26 mouse cellular contexts compared by ENCODE assay signal in the genomic region with DNA sequence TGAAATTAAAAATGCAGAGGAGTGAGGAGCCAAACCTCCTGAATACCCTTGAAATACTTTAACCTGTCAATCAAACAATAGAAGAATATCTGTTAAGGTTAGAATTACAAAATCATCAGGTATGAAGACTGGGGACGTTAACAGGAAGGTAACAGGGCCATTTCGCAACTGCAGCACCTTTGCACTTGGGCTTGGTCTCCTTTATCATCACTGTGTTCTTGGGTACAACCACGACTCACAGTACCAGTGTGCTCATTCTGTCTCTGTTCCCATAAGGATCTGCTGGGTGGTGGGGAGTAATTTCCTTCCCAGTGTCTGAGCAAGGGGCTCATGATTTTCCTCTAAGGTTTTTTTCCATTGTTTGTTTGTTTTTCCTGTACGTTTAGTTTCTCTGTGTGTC. TPM values are rescaled to one million over a fixed set of nuclear protein-coding genes. Genes with fewer than 3 reads are reported as not detected.
DNase-seq lines count a peak whose midpoint lies in the region; ATAC-seq and TF ChIP-seq lines count a peak whose summit lies in the region.
"Had no signal": no experiment of that assay in that cellular context is flagged by ENCODE, and none has a peak within 500 bp of the region (broad histone marks: within the 10 kb centered on the region; RNA-seq: fewer than 3 reads in every experiment).

No protein-coding gene starts in this region.

- H3K9ac ChIP-seq in intestine, embryonic 15.5 days = no peak overlapping the region
- no peak overlapping the region for H3K9ac ChIP-seq in intestine, postnatal 0 days (ENCODE audit: low read depth, low read length)
- H3K9ac ChIP-seq: embryonic facial prominence, embryonic 13.5 days; embryonic facial prominence, embryonic 15.5 days; forebrain, embryonic 12.5 days had no signal

- WGBS in intestine, embryonic 15.5 days = 60% methylated on average over 4 of the region's 4 CpGs
- 32% methylated on average over 4 of the region's 4 CpGs for WGBS in intestine, postnatal 0 days
- 30% methylated on average over 4 of the region's 4 CpGs for WGBS in small intestine, adult 2 months
- WGBS in thymus, adult 2 months = 94% methylated on average over 4 of the region's 4 CpGs

- H3K9me3 ChIP-seq in megakaryocyte, embryonic 14.5 days = no peaks in the 10 kb centered on the region
- H3K9me3 ChIP-seq in intestine, embryonic 15.5 days = no peaks in the 10 kb centered on the region
- no peaks in the 10 kb centered on the region for H3K9me3 ChIP-seq in intestine, postnatal 0 days (ENCODE audit: control insufficient read depth)
- H3K9me3 ChIP-seq: embryonic facial prominence, embryonic 13.5 days; embryonic facial prominence, embryonic 15.5 days; forebrain, embryonic 10.5 days; forebrain, embryonic 12.5 days had no signal

- no peak for ATAC-seq in megakaryocyte, adult 5-6 weeks (ENCODE audit: poor library complexity, severe bottlenecking)
- ATAC-seq in intestine, embryonic 15.5 days = peak; percentile 52
- ATAC-seq in intestine, postnatal 0 days = peak; percentile 67
- ATAC-seq: activated CD4-positive, CD25-positive, alpha-beta regulatory T cell, adult 4 months; forebrain, embryonic 14.5 days; forebrain, embryonic 16.5 days; Patski had no signal

- no peaks in the 10 kb centered on the region for H3K27me3 ChIP-seq in megakaryocyte, embryonic 14.5 days (replicated peaks)
- no peaks in the 10 kb centered on the region for H3K27me3 ChIP-seq in intestine, embryonic 15.5 days (replicated peaks)
- no peaks in the 10 kb centered on the region for H3K27me3 ChIP-seq in intestine, postnatal 0 days (replicated peaks; ENCODE audit: control insufficient read depth, insufficient read depth, low read length)
- no peaks in the 10 kb centered on the region for H3K27me3 ChIP-seq in small intestine, adult 2 months (ENCODE audit: control insufficient read depth, insufficient read depth, low read length)
- no peaks in the 10 kb centered on the region; the same call in 1 of the 2 replicates for H3K27me3 ChIP-seq in thymus, adult 2 months (ENCODE audit: control insufficient read depth, insufficient read depth, low read length)
- H3K27me3 ChIP-seq: embryonic facial prominence, embryonic 15.5 days had no signal

- TF ChIP-seq CTCF in intestine, postnatal 0 days (IDR thresholded peaks at IDR 0.05; ENCODE audit: low read depth) = no peak
- TF ChIP-seq CTCF in small intestine, adult 2 months (IDR thresholded peaks at IDR 0.05; ENCODE audit: extremely low read depth, insufficient read length, insufficient replicate concordance, low read depth, low read length) = no peak
- TF ChIP-seq CTCF in thymus, adult 2 months (IDR thresholded peaks at IDR 0.05; ENCODE audit: borderline replicate concordance, control insufficient read depth, extremely low read depth, insufficient read depth, low read length, poor library complexity) = no peak

- no peak overlapping the region for H3K27ac ChIP-seq in intestine, embryonic 15.5 days
- peak overlapping the region; percentile 57 for H3K27ac ChIP-seq in intestine, postnatal 0 days (ENCODE audit: low read depth, low read length)
- peak overlapping the region; percentile 96 for H3K27ac ChIP-seq in small intestine, adult 2 months (ENCODE audit: insufficient read depth, low read depth, low read length)
- H3K27ac ChIP-seq in thymus, adult 2 months (ENCODE audit: control insufficient read depth, insufficient read depth, low read length) = no peak overlapping the region
- H3K27ac ChIP-seq: embryonic facial prominence, embryonic 13.5 days; embryonic facial prominence, embryonic 15.5 days; forebrain, embryonic 10.5 days; forebrain, embryonic 12.5 days had no signal

- H3K4me1 ChIP-seq in megakaryocyte, embryonic 14.5 days = peaks cover 41% of the 10 kb centered on the region
- H3K4me1 ChIP-seq in intestine, embryonic 15.5 days (replicated peaks) = 0 out of 2 replicates have a peak, but pooled peaks cover 2% of the 10 kb centered on the region
- no peaks in the 10 kb centered on the region for H3K4me1 ChIP-seq in intestine, postnatal 0 days (replicated peaks; ENCODE audit: control insufficient read depth, insufficient read depth, low read length)
- H3K4me1 ChIP-seq in small intestine, adult 2 months (ENCODE audit: control insufficient read depth, insufficient read depth, insufficient read length, low read length) = no peaks in the 10 kb centered on the region; the same call in 1 of the 2 replicates
- peaks cover 10% of the 10 kb centered on the region for H3K4me1 ChIP-seq in thymus, adult 2 months (replicated peaks; ENCODE audit: control insufficient read depth, insufficient read depth, low read length)

- peaks cover 49% of the 10 kb centered on the region for H3K36me3 ChIP-seq in megakaryocyte, embryonic 14.5 days (replicated peaks; ENCODE audit: low read length)
- H3K36me3 ChIP-seq in intestine, embryonic 15.5 days = no peaks in the 10 kb centered on the region
- H3K36me3 ChIP-seq in intestine, postnatal 0 days (ENCODE audit: control insufficient read depth, insufficient read depth) = no peaks in the 10 kb centered on the region
- no peaks in the 10 kb centered on the region for H3K36me3 ChIP-seq in small intestine, adult 2 months (ENCODE audit: control insufficient read depth, insufficient read depth, low read length)
- H3K36me3 ChIP-seq in thymus, adult 2 months (ENCODE audit: control insufficient read depth, insufficient read depth, low read length) = no peaks in the 10 kb centered on the region
- H3K36me3 ChIP-seq: embryonic facial prominence, embryonic 13.5 days; embryonic facial prominence, embryonic 15.5 days; forebrain, embryonic 10.5 days; forebrain, embryonic 12.5 days had no signal

- TF ChIP-seq POLR2A in small intestine, adult 2 months (IDR thresholded peaks at IDR 0.05; ENCODE audit: low read depth, low read length) = no peak
- no peak for TF ChIP-seq POLR2A in thymus, adult 2 months (IDR thresholded peaks at IDR 0.05; ENCODE audit: control insufficient read depth, extremely low read depth, insufficient read depth, low read length, poor library complexity)

- DNase-seq in thymus, adult 2 months = no peak
- no peak for DNase-seq in gastrocnemius, postnatal 4 days (ENCODE audit: low spot score in 2 of 2)
- DNase-seq in right cerebral cortex, postnatal 4 days = no peak
- DNase-seq: adrenal gland, adult 8-10 months; adrenal gland, postnatal 25 days; cerebellum, adult 11 months; cerebellum, adult 18-20 months; cerebellum, adult 8-10 months; cerebellum, adult 9-11 months; cerebellum, postnatal 14 days; cerebellum, postnatal 36 days; embryo, embryonic 11 days had no signal

- H3K4me2 ChIP-seq in intestine, embryonic 15.5 days (replicated peaks) = no peak overlapping the region
- peak overlapping the region; percentile 86 for H3K4me2 ChIP-seq in intestine, postnatal 0 days (replicated peaks; ENCODE audit: low read depth)
- H3K4me2 ChIP-seq: embryonic facial prominence, embryonic 13.5 days; embryonic facial prominence, embryonic 15.5 days; forebrain, embryonic 12.5 days had no signal

- H3K4me3 ChIP-seq in megakaryocyte, embryonic 14.5 days (replicated peaks) = peak overlapping the region; percentile 100
- H3K4me3 ChIP-seq in intestine, embryonic 15.5 days (replicated peaks) = no peak overlapping the region
- H3K4me3 ChIP-seq in intestine, postnatal 0 days (ENCODE audit: low read depth, low read length) = peak overlapping the region; percentile 25
- H3K4me3 ChIP-seq in small intestine, adult 2 months (ENCODE audit: low read depth, low read length) = no peak overlapping the region
- no peak overlapping the region for H3K4me3 ChIP-seq in thymus, adult 2 months (ENCODE audit: control insufficient read depth, insufficient read depth, low read length)
- H3K4me3 ChIP-seq: embryonic facial prominence, embryonic 13.5 days; embryonic facial prominence, embryonic 15.5 days; erythroblast, embryonic 14.5 days; forebrain, embryonic 10.5 days; forebrain, embryonic 12.5 days had no signal

RNA-seq across cellular contexts. Expression of gene P2ry1, which starts 1.8 kb away (rescaled TPM):
- polyA plus RNA-seq in megakaryocyte, embryonic 14.5 days (2012; ENCODE audit: insufficient read depth, low replicate concordance) = 72.0 and 87.8 TPM in 2 replicates
- 23.9 and 30.0 TPM in 2 replicates for total RNA-seq in megakaryocyte, adult 5-6 weeks (2015)
- total RNA-seq in megakaryocyte, adult 5-6 weeks (2017) = 26.8 and 27.8 TPM in 2 replicates
- polyA plus RNA-seq in intestine, embryonic 15.5 days (2015; fragmentation: Nextera tagmentation; extraction: Ambion mirVana) = 13.8 and 15.7 TPM in 2 replicates
- polyA plus RNA-seq in intestine, postnatal 0 days (2015; fragmentation: Nextera tagmentation; extraction: Ambion mirVana) = 10.2 and 14.8 TPM in 2 replicates
- polyA plus RNA-seq in small intestine, adult 2 months (2012; rRNA removed) = 10.8 and 21.1 TPM in 2 replicates
- polyA plus RNA-seq in thymus, adult 2 months (2012; rRNA removed) = 1.6 and 2.1 TPM in 2 replicates
- 10 to 100 TPM in 1 of 2 experiments, 1 to 10 TPM in 1; 9.6 to 10.3 TPM for total RNA-seq in gastrocnemius, postnatal 4 days (2021)

Comparison
In these comparisons a context has a peak if more than half of its experiments do, and no peak if none do; other contexts are left out.
1. H3K4me3 ChIP-seq: peak in megakaryocyte, embryonic 14.5 days (single experiment) and intestine, postnatal 0 days (single experiment); none in intestine, embryonic 15.5 days (single experiment), small intestine, adult 2 months (single experiment) and thymus, adult 2 months (single experiment).
2. H3K27ac ChIP-seq: peak in intestine, postnatal 0 days (single experiment) and small intestine, adult 2 months (single experiment); none in intestine, embryonic 15.5 days (single experiment) and thymus, adult 2 months (single experiment).